Mouse (Mus musculus) liver, postnatal 0 days (tissue): ENCODE measurements at regions not wholly inside any gene's neighbourhood (a gene's known extent, or its start where the extent isn't known, plus 50 kb on each side); places are given as distances from the start of the nearest gene placed in this dataset.

Source experiments
- CTCF ChIP-seq: sonication (generic); IDR thresholded peaks from 2 replicates; pipeline ENCODE4 v1.5.1; 2016; ENCODE audit warnings: antibody characterized with exemption, low read depth
- EP300 ChIP-seq: IDR thresholded peaks from 2 replicates; pipeline ENCODE4 v1.6.1; 2016; ENCODE audit warnings: antibody characterized with exemption, low read depth, mild to moderate bottlenecking

DNA sequence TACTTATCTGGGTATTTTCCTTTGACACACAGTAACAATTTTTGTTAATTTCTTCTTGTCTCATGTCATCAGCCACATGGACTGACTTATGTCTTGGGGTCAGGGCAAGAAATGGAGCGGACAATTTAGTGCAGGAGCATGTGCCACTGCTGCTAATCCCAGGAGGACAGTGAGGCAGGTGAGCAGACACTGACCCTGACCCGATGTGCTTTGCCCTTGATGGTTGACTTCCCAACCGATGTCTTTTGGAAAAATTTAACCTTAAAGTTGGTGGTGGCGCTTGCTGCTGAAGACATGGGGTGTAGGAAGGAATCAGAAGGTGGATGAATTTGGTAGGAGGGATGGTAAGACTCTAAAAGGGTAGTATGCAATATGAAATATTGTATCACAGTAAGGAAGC lies 72.9 kb upstream of the Ercc4 start:
- TF ChIP-seq CTCF (no peak), EP300 (no peak)
